Mouse (Mus musculus) embryonic facial prominence, embryonic 11.5 days (tissue): ENCODE results near the gene Wdfy2. TPM values are rescaled to one million over a fixed set of nuclear protein-coding genes. Genes with fewer than 3 reads are reported as not detected.

ENCODE experiments used
- ATAC-seq: fragments of 200-750 bp; cut with Nextera tagmentation; replicated peaks from 2 replicates; pipeline ENCODE4 v1.8.0; 2017; ENCODE audit warnings: low read depth; ENCODE audit not compliant: insufficient number of reproducible peaks, low FRiP score, low TSS enrichment
- DNase-seq: peaks from one replicate; pipeline ENCODE4 v3.0.0-alpha.2; 2015; ENCODE audit warnings: low spot score
- H3K27ac ChIP-seq: fragments of 300-500 bp; sonication (generic); replicated peaks from 2 replicates; pipeline ENCODE4 v1.5.1; 2014; ENCODE audit warnings: mild to moderate bottlenecking, low read depth, low read length, control low read depth
- H3K27me3 ChIP-seq: fragments of 300-500 bp; sonication (generic); 2 replicates; pipeline ENCODE4 v1.6.1; 2014; ENCODE audit warnings: mild to moderate bottlenecking, low read length, moderate library complexity, mixed read lengths; ENCODE audit not compliant: control insufficient read depth, insufficient read depth
- H3K36me3 ChIP-seq: fragments of 300-500 bp; sonication (generic); replicated peaks from 2 replicates; pipeline ENCODE4 v1.6.1; 2014; ENCODE audit warnings: low read depth, mild to moderate bottlenecking, low read length, moderate library complexity, mixed read lengths; ENCODE audit not compliant: control insufficient read depth, insufficient read depth
- H3K4me1 ChIP-seq: fragments of 300-500 bp; sonication (generic); 2 replicates; pipeline ENCODE4 v1.6.1; 2014; ENCODE audit warnings: low read length, mixed read lengths; ENCODE audit not compliant: control insufficient read depth, insufficient read depth
- H3K4me2 ChIP-seq: fragments of 300-500 bp; sonication (generic); 2 replicates; pipeline ENCODE4 v1.6.1; 2014; ENCODE audit warnings: low read depth, mild to moderate bottlenecking, control low read depth, low read length, moderate library complexity
- H3K4me3 ChIP-seq: fragments of 300-500 bp; sonication (generic); 2 replicates; pipeline ENCODE4 v1.5.1; 2014; ENCODE audit warnings: low read depth, low read length, control low read depth
- H3K9ac ChIP-seq: fragments of 300-500 bp; sonication (generic); replicated peaks from 2 replicates; pipeline ENCODE4 v1.6.1; 2014; ENCODE audit warnings: mild to moderate bottlenecking, control low read depth, low read length
- H3K9me3 ChIP-seq: fragments of 300-500 bp; sonication (generic); replicated peaks from 2 replicates; pipeline ENCODE4 v1.6.1; 2016; ENCODE audit warnings: mild to moderate bottlenecking, low read length, inconsistent platforms, mixed read lengths; ENCODE audit not compliant: control insufficient read depth
- WGBS: fragments of 180-500 bp; shearing (Covaris S2); extraction: QIAGEN DNeasy Blood & Tissue Kit; methylation state at CpG from one replicate; pipeline ENCODE4 v1.1.7; 2014; 5-methylcytosine and 5-hydroxymethylcytosine counted together
- polyA plus RNA-seq: library from polyadenylated mRNA; unstranded; fragments of >200 nt; fragmentation: Nextera tagmentation; extraction: Ambion mirVana; gene quantifications from 2 replicates; pipeline ENCODE4 v1.2.1, GENCODE M21; 2014

Gene Wdfy2
- polyA plus RNA-seq, 1 experiment from 2014 or later = 13.3 TPM

GRCm38 (mm10) chr14:62864254-62864653 is 26.8 kb downstream of the Wdfy2 start:
- 39% methylated on average over 1 of the region's 1 CpGs for WGBS
- no peak for ATAC-seq
- H3K9me3 ChIP-seq = no peaks in the 10 kb centered on the region
- H3K4me2 ChIP-seq = no peak overlapping the region
- H3K27me3 ChIP-seq = no peaks in the 10 kb centered on the region
- no peak overlapping the region for H3K4me3 ChIP-seq
- H3K27ac ChIP-seq = no peak overlapping the region
- DNase-seq = no peak
- no peaks in the 10 kb centered on the region; the same call in 1 of the 2 replicates for H3K4me1 ChIP-seq
- H3K36me3 ChIP-seq = no peaks in the 10 kb centered on the region; the same call in 1 of the 2 replicates
- H3K9ac ChIP-seq = no peak overlapping the region

DNA sequence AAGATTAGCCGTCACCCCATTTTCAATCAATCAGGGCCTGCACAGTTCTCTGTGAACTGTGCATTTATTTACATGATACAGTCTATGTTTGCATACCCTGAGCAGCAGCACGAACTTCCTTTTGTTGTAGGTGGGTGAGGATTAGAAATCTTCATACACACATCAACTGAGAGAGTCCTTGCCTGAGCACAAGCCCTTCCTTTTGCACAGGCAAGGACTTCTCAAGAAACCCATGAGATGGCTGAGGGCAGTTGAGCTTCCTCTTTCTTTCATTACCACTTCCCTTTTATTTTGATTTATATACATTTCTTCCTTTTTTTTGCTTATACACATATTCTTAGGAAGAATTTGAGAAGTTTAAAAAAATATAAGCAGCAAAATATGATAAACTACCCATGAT is 27.9 kb downstream of the Wdfy2 start:
- Histone ChIP-seq H3K9ac (no peak overlapping the region), H3K27ac (no peak overlapping the region), H3K36me3 (no peaks in the 10 kb centered on the region; the same call in 1 of the 2 replicates), H3K9me3 (no peaks in the 10 kb centered on the region), H3K27me3 (no peaks in the 10 kb centered on the region), H3K4me1 (no peaks in the 10 kb centered on the region; the same call in 1 of the 2 replicates), H3K4me2 (no peak overlapping the region), H3K4me3 (no peak overlapping the region)
- 71% methylated on average over 2 of the region's 2 CpGs for WGBS
- DNase-seq (no peak), ATAC-seq (no peak)

DNA sequence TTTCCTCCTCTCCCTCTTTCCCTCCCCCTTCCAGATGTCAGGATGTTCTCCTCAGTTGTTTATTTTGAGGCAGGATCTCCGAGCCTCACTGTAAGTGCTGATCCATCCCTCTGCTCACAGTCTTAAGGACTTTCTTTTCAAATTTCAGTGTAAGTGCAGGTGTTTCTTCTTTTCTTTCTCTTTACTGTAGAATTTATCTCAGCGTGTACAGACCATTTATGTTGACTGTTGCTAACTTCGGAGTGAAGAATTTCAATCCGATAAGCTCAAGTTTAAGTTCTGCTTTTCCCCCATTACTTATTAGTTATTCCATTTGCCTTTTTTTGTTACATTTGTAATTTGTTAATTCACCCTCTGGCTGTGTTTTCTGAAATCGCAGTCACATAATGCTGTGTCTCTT is 29.6 kb downstream of the Wdfy2 start:
- Histone ChIP-seq H3K4me1 (no peaks in the 10 kb centered on the region; the same call in 1 of the 2 replicates), H3K36me3 (no peaks in the 10 kb centered on the region), H3K9me3 (no peaks in the 10 kb centered on the region), H3K4me3 (no peak overlapping the region), H3K27me3 (no peaks in the 10 kb centered on the region), H3K9ac (no peak overlapping the region), H3K4me2 (no peak overlapping the region), H3K27ac (no peak overlapping the region)
- DNase-seq = no peak
- ATAC-seq = no peak
- 77% methylated on average over 5 of the region's 5 CpGs for WGBS

GRCm38 (mm10) chr14:62867576-62867975 is 30.1 kb downstream of the Wdfy2 start:
- H3K36me3 ChIP-seq = no peaks in the 10 kb centered on the region
- no peaks in the 10 kb centered on the region for H3K9me3 ChIP-seq
- H3K4me3 ChIP-seq = no peak overlapping the region
- H3K27me3 ChIP-seq = no peaks in the 10 kb centered on the region
- DNase-seq (no peak), ATAC-seq (no peak)
- no peak overlapping the region for H3K4me2 ChIP-seq
- 59% methylated on average over 1 of the region's 1 CpGs for WGBS
- H3K4me1 ChIP-seq = no peaks in the 10 kb centered on the region; the same call in 1 of the 2 replicates
- no peak overlapping the region for H3K27ac ChIP-seq
- H3K9ac ChIP-seq = no peak overlapping the region

DNA sequence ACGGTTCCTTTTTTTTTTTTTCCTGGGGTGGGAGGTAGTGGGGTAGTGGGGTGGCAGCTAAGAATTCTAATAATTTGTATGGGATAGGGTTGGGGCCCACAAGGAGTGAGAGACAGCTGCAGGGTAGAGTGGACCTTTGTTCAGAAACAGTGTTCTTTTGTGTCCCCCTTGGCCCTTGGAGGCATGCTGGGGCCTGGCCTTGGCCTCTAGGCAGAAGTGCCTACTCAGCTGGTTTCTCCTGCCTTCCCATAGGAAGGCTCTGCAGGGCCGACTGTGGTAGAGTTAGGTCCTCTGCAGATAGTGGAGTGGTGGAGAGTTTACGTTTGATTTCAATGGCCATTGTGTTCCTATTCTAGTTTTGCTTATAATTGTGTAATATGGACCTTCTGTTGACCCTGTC is 30.8 kb downstream of the Wdfy2 start:
- ATAC-seq (no peak), DNase-seq (peak; percentile 25)
- H3K27ac ChIP-seq = no peak overlapping the region
- no peak overlapping the region for H3K4me2 ChIP-seq
- no peak overlapping the region for H3K4me3 ChIP-seq
- WGBS = 30% methylated on average over 3 of the region's 3 CpGs
- no peak overlapping the region for H3K9ac ChIP-seq
- H3K9me3 ChIP-seq = no peaks in the 10 kb centered on the region
- no peaks in the 10 kb centered on the region; the same call in 1 of the 2 replicates for H3K4me1 ChIP-seq
- no peaks in the 10 kb centered on the region for H3K36me3 ChIP-seq
- H3K27me3 ChIP-seq = no peaks in the 10 kb centered on the region

- no peaks in the 10 kb centered on the region for H3K27me3 ChIP-seq
- no peaks in the 10 kb centered on the region for H3K36me3 ChIP-seq
- no peak overlapping the region for H3K27ac ChIP-seq
- no peak overlapping the region for H3K4me3 ChIP-seq
- no peak overlapping the region for H3K4me2 ChIP-seq
- no peak for ATAC-seq
- 95% methylated on average over 7 of the region's 7 CpGs for WGBS
- no peak overlapping the region for H3K9ac ChIP-seq
- DNase-seq = no peak
- no peaks in the 10 kb centered on the region for H3K9me3 ChIP-seq
- H3K4me1 ChIP-seq = no peaks in the 10 kb centered on the region; the same call in 1 of the 2 replicates
Observed at GRCm38 (mm10) chr14:62870238-62870638, 32.8 kb downstream of the Wdfy2 start.

GRCm38 (mm10) chr14:62871431-62871830 is 34.0 kb downstream of the Wdfy2 start:
- WGBS = 88% methylated on average over 5 of the region's 5 CpGs
- H3K27ac ChIP-seq = no peak overlapping the region
- no peaks in the 10 kb centered on the region for H3K27me3 ChIP-seq
- no peak overlapping the region for H3K9ac ChIP-seq
- ATAC-seq = no peak
- no peaks in the 10 kb centered on the region for H3K9me3 ChIP-seq
- H3K36me3 ChIP-seq = no peaks in the 10 kb centered on the region
- no peak overlapping the region for H3K4me2 ChIP-seq
- no peaks in the 10 kb centered on the region; the same call in 1 of the 2 replicates for H3K4me1 ChIP-seq
- DNase-seq = no peak
- no peak overlapping the region for H3K4me3 ChIP-seq

DNA sequence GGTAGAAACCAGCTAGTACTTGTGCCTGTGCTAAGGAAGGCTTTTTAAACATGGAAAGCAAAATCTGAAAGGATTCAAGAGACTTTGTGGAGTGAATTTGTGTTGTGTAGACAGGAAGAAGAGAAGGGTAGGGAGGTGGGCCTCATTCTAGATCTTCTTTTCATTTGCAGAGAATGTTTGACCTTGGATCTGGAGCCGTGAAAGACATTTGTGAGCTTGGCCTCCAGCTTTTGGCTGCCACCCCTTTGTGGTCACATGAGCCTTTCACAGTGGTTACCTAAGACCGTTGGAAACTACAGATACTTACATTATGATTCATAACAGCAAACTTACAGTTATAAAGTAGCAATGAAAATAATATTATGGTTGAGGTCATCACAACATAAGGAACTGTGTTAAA is 34.5 kb downstream of the Wdfy2 start:
- no peak for DNase-seq
- H3K36me3 ChIP-seq = no peaks in the 10 kb centered on the region
- no peak for ATAC-seq
- H3K4me3 ChIP-seq = no peak overlapping the region
- 93% methylated on average over 2 of the region's 2 CpGs for WGBS
- no peaks in the 10 kb centered on the region; the same call in 1 of the 2 replicates for H3K4me1 ChIP-seq
- no peaks in the 10 kb centered on the region for H3K27me3 ChIP-seq
- no peak overlapping the region for H3K4me2 ChIP-seq
- no peak overlapping the region for H3K27ac ChIP-seq
- H3K9me3 ChIP-seq = no peaks in the 10 kb centered on the region
- H3K9ac ChIP-seq = no peak overlapping the region
